Mouse (Mus musculus) stomach, embryonic 15.5 days (tissue): Measurements from ENCODE around the gene Adgrf1. TPM values are rescaled to one million over a fixed set of nuclear protein-coding genes. Genes with fewer than 3 reads are reported as not detected.
A peak's percentile ranks its signal among the peaks of the same experiment; 100 is the strongest.

ENCODE experiments used
- ATAC-seq: fragments of 200-750 bp; cut with Nextera tagmentation; 2 replicates; pipeline ENCODE4 v1.8.0; 2017; ENCODE audit warnings: low read depth, moderate number of reproducible peaks, moderate TSS enrichment; ENCODE audit not compliant: insufficient read depth, low FRiP score
- H3K27ac ChIP-seq: fragments of 300-500 bp; sonication (generic); 2 replicates; pipeline ENCODE4 v1.5.1; 2015; ENCODE audit warnings: mild to moderate bottlenecking, inconsistent platforms
- H3K27me3 ChIP-seq: fragments of 300-500 bp; sonication (generic); replicated peaks from 2 replicates; pipeline ENCODE4 v1.6.1; 2015; ENCODE audit warnings: inconsistent platforms
- H3K36me3 ChIP-seq: fragments of 300-500 bp; sonication (generic); 2 replicates; pipeline ENCODE4 v1.6.1; 2015; ENCODE audit warnings: inconsistent platforms
- H3K4me1 ChIP-seq: fragments of 300-500 bp; sonication (generic); 2 replicates; pipeline ENCODE4 v1.6.1; 2015; ENCODE audit warnings: inconsistent platforms
- H3K4me2 ChIP-seq: fragments of 300-500 bp; sonication (generic); 2 replicates; pipeline ENCODE4 v1.6.1; 2015; ENCODE audit warnings: mild to moderate bottlenecking, inconsistent platforms
- H3K4me3 ChIP-seq: fragments of 300-500 bp; sonication (generic); replicated peaks from 2 replicates; pipeline ENCODE4 v1.5.1; 2015; ENCODE audit warnings: inconsistent platforms
- H3K9ac ChIP-seq: fragments of 300-500 bp; sonication (generic); 2 replicates; pipeline ENCODE4 v1.6.1; 2015; ENCODE audit warnings: inconsistent platforms
- H3K9me3 ChIP-seq: fragments of 300-500 bp; sonication (generic); 2 replicates; pipeline ENCODE4 v1.6.1; 2016; ENCODE audit warnings: inconsistent platforms
- WGBS: fragments of 180-500 bp; shearing (Covaris S2); methylation state at CpG from one replicate; pipeline ENCODE4 v1.1.7; 2015; 5-methylcytosine and 5-hydroxymethylcytosine counted together
- polyA plus RNA-seq: library from polyadenylated mRNA; unstranded; fragments of >200 nt; fragmentation: Nextera tagmentation; extraction: Ambion mirVana; gene quantifications from 2 replicates; pipeline ENCODE4 v1.2.1, GENCODE M21; 2015

Gene Adgrf1
- polyA plus RNA-seq, result 0.05 and 0.10 TPM in 2 replicates

GRCm38 (mm10) chr17:43270161-43270560, at the start of gene Adgrf1:
Adgrf1 (plus strand) TSS chr17:43270329.
- WGBS, result 47% methylated on average over 6 of the region's 6 CpGs
- Histone ChIP-seq H3K4me1 (no peaks in the 10 kb centered on the region), H3K4me3 (no peak within 1 kb of the TSS), H3K36me3 (no peaks in the 10 kb centered on the region), H3K27ac (no peak within 1 kb of the TSS), H3K9ac (no peak within 1 kb of the TSS), H3K4me2 (no peak within 1 kb of the TSS), H3K9me3 (no peaks in the 10 kb centered on the region), H3K27me3 (no peaks in the 10 kb centered on the region)
- no peak for ATAC-seq

- no peak overlapping the region for H3K9ac ChIP-seq
- peaks cover 5% of the 10 kb centered on the region; the same call in 1 of the 2 replicates for H3K4me1 ChIP-seq
- no peak overlapping the region for H3K4me2 ChIP-seq
- H3K27me3 ChIP-seq, result no peaks in the 10 kb centered on the region
- H3K27ac ChIP-seq, result no peak overlapping the region
- no peak overlapping the region for H3K4me3 ChIP-seq
- H3K9me3 ChIP-seq, result no peaks in the 10 kb centered on the region
- WGBS, result 66% methylated on average over 6 of the region's 6 CpGs
- no peaks in the 10 kb centered on the region for H3K36me3 ChIP-seq
- no peak for ATAC-seq
Observed at GRCm38 (mm10) chr17:43226101-43226500, 44.0 kb upstream of the Adgrf1 start.

- Histone ChIP-seq H3K4me2 (peak overlapping the region; percentile 42), H3K4me1 (peaks cover 12% of the 10 kb centered on the region; the same call in 1 of the 2 replicates), H3K9ac (no peak overlapping the region), H3K27ac (no peak overlapping the region), H3K27me3 (no peaks in the 10 kb centered on the region), H3K4me3 (no peak overlapping the region), H3K9me3 (no peaks in the 10 kb centered on the region), H3K36me3 (no peaks in the 10 kb centered on the region)
- 38% methylated on average over 12 of the region's 12 CpGs for WGBS
- ATAC-seq, result peak; percentile 58; the same call in 1 of the 2 replicates
Observed at GRCm38 (mm10) chr17:43229621-43230513, 40.3 kb upstream of the Adgrf1 start.

- H3K9me3 ChIP-seq, result no peaks in the 10 kb centered on the region
- no peaks in the 10 kb centered on the region for H3K36me3 ChIP-seq
- H3K27ac ChIP-seq, result no peak overlapping the region
- no peak overlapping the region for H3K4me3 ChIP-seq
- peaks cover 12% of the 10 kb centered on the region; the same call in 1 of the 2 replicates for H3K4me1 ChIP-seq
- H3K9ac ChIP-seq, result no peak overlapping the region
- H3K4me2 ChIP-seq, result no peak overlapping the region
- 78% methylated on average over 7 of the region's 7 CpGs for WGBS
- H3K27me3 ChIP-seq, result no peaks in the 10 kb centered on the region
- ATAC-seq, result no peak
Observed at GRCm38 (mm10) chr17:43230821-43231220, 39.3 kb upstream of the Adgrf1 start.

GRCm38 (mm10) chr17:43232769-43233168, 37.4 kb upstream of the Adgrf1 start:
- no peak for ATAC-seq
- H3K9ac ChIP-seq, result no peak overlapping the region
- 0 out of 2 replicates have a peak overlapping the region, but pooled peaks have one; percentile 8 for H3K4me2 ChIP-seq

GRCm38 (mm10) chr17:43236656-43237250, 33.4 kb upstream of the Adgrf1 start:
- no peak overlapping the region for H3K4me3 ChIP-seq
- H3K27ac ChIP-seq, result no peak overlapping the region
- no peak overlapping the region for H3K4me2 ChIP-seq
- no peaks in the 10 kb centered on the region for H3K36me3 ChIP-seq
- no peak overlapping the region for H3K9ac ChIP-seq
- no peak for ATAC-seq
- no peaks in the 10 kb centered on the region for H3K9me3 ChIP-seq
- H3K27me3 ChIP-seq, result no peaks in the 10 kb centered on the region
- peaks cover 18% of the 10 kb centered on the region; the same call in 1 of the 2 replicates for H3K4me1 ChIP-seq
- WGBS, result 79% methylated on average over 14 of the region's 14 CpGs

More at GRCm38 (mm10) chr17:43232769-43233168, 37.4 kb upstream of the Adgrf1 start:
- peaks cover 12% of the 10 kb centered on the region; the same call in 1 of the 2 replicates for H3K4me1 ChIP-seq
- no peak overlapping the region for H3K27ac ChIP-seq
- WGBS, result 40% methylated on average over 6 of the region's 6 CpGs
- H3K27me3 ChIP-seq, result no peaks in the 10 kb centered on the region
- H3K36me3 ChIP-seq, result no peaks in the 10 kb centered on the region
- H3K9me3 ChIP-seq, result no peaks in the 10 kb centered on the region
- no peak overlapping the region for H3K4me3 ChIP-seq

- Histone ChIP-seq H3K4me1 (peaks cover 11% of the 10 kb centered on the region; the same call in 1 of the 2 replicates), H3K27me3 (no peaks in the 10 kb centered on the region), H3K36me3 (no peaks in the 10 kb centered on the region), H3K4me2 (no peak overlapping the region), H3K9me3 (no peaks in the 10 kb centered on the region), H3K9ac (no peak overlapping the region), H3K27ac (no peak overlapping the region), H3K4me3 (no peak overlapping the region)
- ATAC-seq, result no peak
- 75% methylated on average over 6 of the region's 6 CpGs for WGBS
Observed at GRCm38 (mm10) chr17:43239035-43239434, 31.1 kb upstream of the Adgrf1 start.

GRCm38 (mm10) chr17:43241134-43241533, 29.0 kb upstream of the Adgrf1 start:
- Histone ChIP-seq H3K27ac (no peak overlapping the region), H3K4me2 (no peak overlapping the region), H3K9me3 (no peaks in the 10 kb centered on the region), H3K9ac (no peak overlapping the region), H3K36me3 (no peaks in the 10 kb centered on the region), H3K27me3 (no peaks in the 10 kb centered on the region), H3K4me1 (peaks cover 11% of the 10 kb centered on the region; the same call in 1 of the 2 replicates), H3K4me3 (no peak overlapping the region)
- WGBS, result 21% methylated on average over 10 of the region's 10 CpGs
- ATAC-seq, result peak; percentile 81; the same call in 1 of the 2 replicates

GRCm38 (mm10) chr17:43242609-43243008, 27.5 kb upstream of the Adgrf1 start:
- no peak overlapping the region for H3K9ac ChIP-seq
- no peak overlapping the region for H3K27ac ChIP-seq
- 72% methylated on average over 3 of the region's 3 CpGs for WGBS
- H3K4me2 ChIP-seq, result no peak overlapping the region
- peaks cover 11% of the 10 kb centered on the region; the same call in 1 of the 2 replicates for H3K4me1 ChIP-seq
- H3K27me3 ChIP-seq, result no peaks in the 10 kb centered on the region
- H3K9me3 ChIP-seq, result no peaks in the 10 kb centered on the region
- no peaks in the 10 kb centered on the region for H3K36me3 ChIP-seq
- H3K4me3 ChIP-seq, result no peak overlapping the region
- ATAC-seq, result no peak

GRCm38 (mm10) chr17:43245364-43245763, 24.8 kb upstream of the Adgrf1 start:
- Histone ChIP-seq H3K4me3 (no peak overlapping the region), H3K36me3 (no peaks in the 10 kb centered on the region), H3K27me3 (no peaks in the 10 kb centered on the region), H3K9me3 (no peaks in the 10 kb centered on the region), H3K4me2 (no peak overlapping the region), H3K27ac (no peak overlapping the region), H3K9ac (no peak overlapping the region), H3K4me1 (peaks cover 18% of the 10 kb centered on the region; the same call in 1 of the 2 replicates)
- ATAC-seq, result no peak
- 80% methylated on average over 6 of the region's 6 CpGs for WGBS

GRCm38 (mm10) chr17:43247245-43247644, 22.9 kb upstream of the Adgrf1 start:
- Histone ChIP-seq H3K4me2 (no peak overlapping the region), H3K9ac (no peak overlapping the region), H3K27ac (no peak overlapping the region), H3K4me1 (peaks cover 14% of the 10 kb centered on the region; the same call in 1 of the 2 replicates), H3K27me3 (no peaks in the 10 kb centered on the region), H3K9me3 (no peaks in the 10 kb centered on the region), H3K36me3 (no peaks in the 10 kb centered on the region), H3K4me3 (no peak overlapping the region)
- WGBS, result 91% methylated on average over 3 of the region's 3 CpGs
- ATAC-seq, result no peak

GRCm38 (mm10) chr17:43249645-43250044, 20.5 kb upstream of the Adgrf1 start:
- Histone ChIP-seq H3K36me3 (no peaks in the 10 kb centered on the region), H3K4me3 (no peak overlapping the region), H3K4me2 (no peak overlapping the region), H3K4me1 (peaks cover 14% of the 10 kb centered on the region; the same call in 1 of the 2 replicates), H3K27me3 (no peaks in the 10 kb centered on the region), H3K27ac (no peak overlapping the region), H3K9me3 (no peaks in the 10 kb centered on the region), H3K9ac (no peak overlapping the region)
- WGBS, result 31% methylated on average over 3 of the region's 3 CpGs
- peak; percentile 53; the same call in 1 of the 2 replicates for ATAC-seq
